ENCODE assay signal across 18 mouse cellular contexts in genomic region chr16:28905567-28906289, GRCm38 (mm10). TPM values are rescaled to one million over a fixed set of nuclear protein-coding genes. Genes with fewer than 3 reads are reported as not detected.
DNase-seq lines count a peak whose midpoint lies in the region; ATAC-seq and TF ChIP-seq lines count a peak whose summit lies in the region.
"Had no signal": no experiment of that assay in that cellular context is flagged by ENCODE, and none has a peak within 500 bp of the region (broad histone marks: within the 10 kb centered on the region; RNA-seq: fewer than 3 reads in every experiment).

No protein-coding gene starts in this region.

- no peak for TF ChIP-seq POLR2A in liver, adult 2 months (IDR thresholded peaks at IDR 0.05; ENCODE audit: extremely low read depth, insufficient read depth, low read length)

- H3K4me1 ChIP-seq in liver, adult 2 months (ENCODE audit: control insufficient read depth, insufficient read depth, low read length), result peaks cover 6% of the 10 kb centered on the region
- H3K4me1 ChIP-seq in intestine, postnatal 0 days (replicated peaks; ENCODE audit: control insufficient read depth, insufficient read depth, low read length), result peaks cover 14% of the 10 kb centered on the region
- no peaks in the 10 kb centered on the region for H3K4me1 ChIP-seq in stomach, postnatal 0 days (replicated peaks; ENCODE audit: control insufficient read depth, insufficient read depth)
- H3K4me1 ChIP-seq: forebrain, embryonic 15.5 days had no signal

- H3K36me3 ChIP-seq in liver, adult 2 months (ENCODE audit: control insufficient read depth, insufficient read depth, low read length), result no peaks in the 10 kb centered on the region
- no peaks in the 10 kb centered on the region for H3K36me3 ChIP-seq in intestine, postnatal 0 days (ENCODE audit: control insufficient read depth, insufficient read depth)
- no peaks in the 10 kb centered on the region for H3K36me3 ChIP-seq in stomach, postnatal 0 days (ENCODE audit: control insufficient read depth, insufficient read depth, low read length)
- H3K36me3 ChIP-seq: forebrain, embryonic 15.5 days; neural tube, embryonic 12.5 days had no signal

- TF ChIP-seq CTCF in liver, adult 2 months (IDR thresholded peaks at IDR 0.05; ENCODE audit: low read depth, low read length), result no peak
- TF ChIP-seq CTCF in intestine, postnatal 0 days (IDR thresholded peaks at IDR 0.05; ENCODE audit: low read depth), result no peak
- no peak for TF ChIP-seq CTCF in stomach, postnatal 0 days (IDR thresholded peaks at IDR 0.05; ENCODE audit: low read depth)

- WGBS in liver, adult 2 months, result 17% methylated on average over 11 of the region's 11 CpGs
- WGBS in intestine, postnatal 0 days, result 48% methylated on average over 11 of the region's 11 CpGs
- WGBS in stomach, postnatal 0 days, result 63% methylated on average over 11 of the region's 11 CpGs

- DNase-seq in liver, adult 2 months (ENCODE audit: extremely low read depth, low read depth, low spot score), result peak; percentile 96
- DNase-seq in liver, result no peak
- DNase-seq in kidney, postnatal 25 days, result peak; percentile 57 to 66
- peak; percentile 27 for DNase-seq in stomach, postnatal 0 days (ENCODE audit: low spot score)
- no peak for DNase-seq in adrenal gland, postnatal 14 days
- no peak for DNase-seq in adrenal gland, postnatal 25 days
- DNase-seq: B cell, adult 2 months; cerebellum, adult 9-10 months; heart, postnatal 36 days; spleen, adult 18-20 months; thymus, postnatal 4 days had no signal

- TF ChIP-seq EP300 in stomach, postnatal 0 days (optimal IDR thresholded peaks at IDR 0.05), result no peak

- H3K27me3 ChIP-seq in liver, adult 2 months (ENCODE audit: control insufficient read depth, insufficient read depth, low read length), result no peaks in the 10 kb centered on the region
- H3K27me3 ChIP-seq in intestine, postnatal 0 days (replicated peaks; ENCODE audit: control insufficient read depth, insufficient read depth, low read length), result no peaks in the 10 kb centered on the region
- H3K27me3 ChIP-seq in stomach, postnatal 0 days (ENCODE audit: control insufficient read depth, insufficient read depth, low read length), result no peaks in the 10 kb centered on the region
- H3K27me3 ChIP-seq: embryonic facial prominence, embryonic 12.5 days; forebrain, embryonic 15.5 days; heart, embryonic 13.5 days; limb, embryonic 12.5 days; neural tube, embryonic 12.5 days had no signal

- H3K4me3 ChIP-seq in liver, adult 2 months (ENCODE audit: insufficient read depth, low read depth, low read length), result no peak overlapping the region; the same call in 1 of the 2 replicates
- no peak overlapping the region for H3K4me3 ChIP-seq in intestine, postnatal 0 days (ENCODE audit: low read depth, low read length)
- no peak overlapping the region for H3K4me3 ChIP-seq in stomach, postnatal 0 days (ENCODE audit: low read depth, low read length)
- H3K4me3 ChIP-seq: embryonic facial prominence, embryonic 12.5 days; forebrain, embryonic 15.5 days; heart, embryonic 13.5 days; limb, embryonic 12.5 days; neural tube, embryonic 12.5 days had no signal

- H3K9ac ChIP-seq in liver, adult 2 months (ENCODE audit: low read depth, low read length), result peak overlapping the region; percentile 71
- no peak overlapping the region for H3K9ac ChIP-seq in intestine, postnatal 0 days (ENCODE audit: low read depth, low read length)
- H3K9ac ChIP-seq in stomach, postnatal 0 days (ENCODE audit: low read length), result no peak overlapping the region
- H3K9ac ChIP-seq: embryonic facial prominence, embryonic 12.5 days; forebrain, embryonic 15.5 days; heart, embryonic 13.5 days; limb, embryonic 12.5 days; neural tube, embryonic 12.5 days had no signal

- H3K9me3 ChIP-seq in intestine, postnatal 0 days (ENCODE audit: control insufficient read depth), result no peaks in the 10 kb centered on the region
- no peaks in the 10 kb centered on the region for H3K9me3 ChIP-seq in stomach, postnatal 0 days (ENCODE audit: control insufficient read depth, low read length)
- H3K9me3 ChIP-seq: embryonic facial prominence, embryonic 12.5 days; forebrain, embryonic 15.5 days; heart, embryonic 13.5 days; limb, embryonic 12.5 days; neural tube, embryonic 12.5 days had no signal

- H3K27ac ChIP-seq in liver, adult 2 months (replicated peaks; ENCODE audit: insufficient read depth, low read depth, low read length), result peak overlapping the region; percentile 97
- peak overlapping the region; percentile 74 for H3K27ac ChIP-seq in intestine, postnatal 0 days (ENCODE audit: low read depth, low read length)
- H3K27ac ChIP-seq in stomach, postnatal 0 days (replicated peaks), result no peak overlapping the region
- H3K27ac ChIP-seq: embryonic facial prominence, embryonic 12.5 days; forebrain, embryonic 15.5 days; heart, embryonic 13.5 days; hindbrain, postnatal 0 days; limb, embryonic 12.5 days; neural tube, embryonic 12.5 days had no signal

- H3K4me2 ChIP-seq in intestine, postnatal 0 days (replicated peaks; ENCODE audit: low read depth), result peak overlapping the region; percentile 35; the same call in 1 of the 2 replicates
- H3K4me2 ChIP-seq in stomach, postnatal 0 days (replicated peaks; ENCODE audit: low read depth), result no peak overlapping the region
- H3K4me2 ChIP-seq: embryonic facial prominence, embryonic 12.5 days; forebrain, embryonic 15.5 days; heart, embryonic 13.5 days; limb, embryonic 12.5 days; neural tube, embryonic 12.5 days had no signal

- peaks cover 24% of the 10 kb centered on the region; the same call in 1 of the 2 replicates for H3K79me2 ChIP-seq in liver, adult 2 months (ENCODE audit: control insufficient read depth, insufficient read depth, low read length)

- peak; percentile 93 for ATAC-seq in intestine, postnatal 0 days
- peak; percentile 73 for ATAC-seq in stomach, postnatal 0 days (ENCODE audit: low FRiP score, low TSS enrichment)
- ATAC-seq: forebrain, embryonic 15.5 days; hindbrain, postnatal 0 days had no signal

RNA-seq across cellular contexts. Expression of gene Mb21d2, which starts 23.7 kb away (rescaled TPM):
- 8.3 and 8.6 TPM in 2 replicates for total RNA-seq in liver, adult 2 months (2014; rRNA removed)
- 14.1 and 14.7 TPM in 2 replicates for polyA plus RNA-seq in liver, adult 2 months (2012; rRNA removed)
- polyA plus RNA-seq in intestine, postnatal 0 days (2015; fragmentation: Nextera tagmentation; extraction: Ambion mirVana), result 6.6 and 6.8 TPM in 2 replicates
- polyA plus RNA-seq in stomach, postnatal 0 days (2015; fragmentation: Nextera tagmentation; extraction: Ambion mirVana), result 4.6 and 4.8 TPM in 2 replicates
- 11.5 and 11.8 TPM in 2 replicates for total RNA-seq in adrenal gland, postnatal 14 days (2021)
- 12.7 and 15.1 TPM in 2 replicates for total RNA-seq in adrenal gland, postnatal 25 days (2021)

Comparison
In these comparisons a context has a peak if more than half of its experiments do, and no peak if none do; other contexts are left out.
1. DNase-seq: peak in liver, adult 2 months (single experiment), kidney, postnatal 25 days (2 of 2) and stomach, postnatal 0 days (single experiment); none in liver (single experiment), adrenal gland, postnatal 14 days (single experiment) and adrenal gland, postnatal 25 days (single experiment).